Mouse (Mus musculus) cerebellum, adult 2 months (tissue): ENCODE measurements around the gene Zbtb16.

Experiments
- CTCF ChIP-seq: fragments of 200-500 bp; IDR thresholded peaks from 2 replicates; pipeline ENCODE4 v1.5.1; 2011; ENCODE audit warnings: low read depth, mild to moderate bottlenecking, control low read depth, low read length, moderate library complexity, borderline replicate concordance; ENCODE audit not compliant: insufficient read depth
- POLR2A ChIP-seq: fragments of 200-500 bp; IDR thresholded peaks from 2 replicates; pipeline ENCODE4 v1.6.1; 2011; ENCODE audit warnings: low read length, control low read depth, borderline replicate concordance; ENCODE audit not compliant: insufficient read depth

- TF ChIP-seq CTCF (no peak), POLR2A (no peak)
Observed at GRCm38 (mm10) chr9:48740732-48741255, 95.2 kb downstream of the Zbtb16 start.
